In the genomic region with DNA sequence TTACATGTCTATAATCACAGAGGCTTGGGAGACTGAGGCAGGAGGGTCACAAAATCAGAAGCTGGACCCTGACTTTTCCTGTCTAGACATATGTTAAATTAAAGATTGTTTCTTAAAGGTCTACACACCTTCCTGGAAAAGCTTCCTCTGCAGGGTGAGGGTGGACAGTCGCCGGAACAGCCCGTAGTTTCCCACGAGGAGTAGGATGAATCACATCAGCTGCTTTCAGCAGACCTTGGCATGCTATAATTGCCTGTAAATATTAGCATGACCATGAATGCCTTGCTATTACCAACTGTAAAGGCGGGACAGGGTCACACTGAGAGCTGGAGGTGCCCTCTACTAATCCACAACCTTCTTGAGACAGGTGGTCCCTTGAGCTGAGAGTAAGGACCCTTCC, we compare ENCODE assay signal across 12 mouse cellular contexts. TPM values are rescaled to one million over a fixed set of nuclear protein-coding genes. Genes with fewer than 3 reads are reported as not detected.
A peak's percentile ranks its signal among the peaks of the same experiment; 100 is the strongest.
DNase-seq lines count a peak whose midpoint lies in the region; ATAC-seq and TF ChIP-seq lines count a peak whose summit lies in the region.
"Had no signal": no experiment of that assay in that cellular context is flagged by ENCODE, and none has a peak within 500 bp of the region (broad histone marks: within the 10 kb centered on the region; RNA-seq: fewer than 3 reads in every experiment).

No protein-coding gene starts in this region.

- no peaks in the 10 kb centered on the region for H3K9me3 ChIP-seq in forebrain, embryonic 14.5 days (replicated peaks; ENCODE audit: control insufficient read depth, low read length)
- H3K9me3 ChIP-seq in forebrain, postnatal 0 days (ENCODE audit: low read length): no peaks in the 10 kb centered on the region
- no peaks in the 10 kb centered on the region for H3K9me3 ChIP-seq in intestine, embryonic 16.5 days (ENCODE audit: control insufficient read depth, low read length)
- H3K9me3 ChIP-seq in intestine, postnatal 0 days (ENCODE audit: control insufficient read depth): no peaks in the 10 kb centered on the region
- H3K9me3 ChIP-seq in neural tube, embryonic 15.5 days (replicated peaks): no peaks in the 10 kb centered on the region

- in situ Hi-C loops in Patski (cut with MboI; ENCODE audit: low pct_unique_long_range_greater_than_20kb): no loop called here

- TF ChIP-seq CTCF in forebrain, postnatal 0 days (IDR thresholded peaks at IDR 0.05; ENCODE audit: low read depth): no peak
- no peak for TF ChIP-seq CTCF in intestine, postnatal 0 days (IDR thresholded peaks at IDR 0.05; ENCODE audit: low read depth)
- TF ChIP-seq CTCF in Patski (IDR thresholded peaks at IDR 0.05): no peak

- DNase-seq in forebrain, embryonic 14.5 days (ENCODE audit: low spot score): no peak
- DNase-seq in forebrain, postnatal 0 days: no peak
- no peak for DNase-seq in Patski (ENCODE audit: low read depth, low spot score)
- DNase-seq in cerebellum, adult 8-10 months: no peak
- no peak for DNase-seq in urinary bladder, postnatal 25 days (ENCODE audit: low spot score)
- DNase-seq: cerebellum, adult 18-20 months; left cerebral cortex, postnatal 4 days; liver, postnatal 0 days had no signal

- H3K4me2 ChIP-seq in forebrain, embryonic 14.5 days (ENCODE audit: low read length): no peak overlapping the region
- no peak overlapping the region for H3K4me2 ChIP-seq in forebrain, postnatal 0 days (ENCODE audit: low read depth)
- no peak overlapping the region for H3K4me2 ChIP-seq in intestine, embryonic 16.5 days (ENCODE audit: low read depth, low read length)
- H3K4me2 ChIP-seq in intestine, postnatal 0 days (replicated peaks; ENCODE audit: low read depth): no peak overlapping the region
- no peak overlapping the region for H3K4me2 ChIP-seq in neural tube, embryonic 15.5 days

- CTCF ChIA-PET in Patski (lab: Charles Lee): interaction anchor here (1.2 to 2.5 kb wide), 4 partner anchors 9 to 43 kb away, joined by 3 to 9 read pairs (median 4); no protein-coding TSS in a partner anchor

- WGBS in forebrain, embryonic 14.5 days: 84% methylated on average over 5 of the region's 5 CpGs
- 84% methylated on average over 5 of the region's 5 CpGs for WGBS in forebrain, postnatal 0 days
- 71% methylated on average over 5 of the region's 5 CpGs for WGBS in intestine, embryonic 16.5 days
- WGBS in intestine, postnatal 0 days: 54% methylated on average over 5 of the region's 5 CpGs
- WGBS in neural tube, embryonic 15.5 days: 79% methylated on average over 5 of the region's 5 CpGs

- H3K36me3 ChIP-seq in forebrain, embryonic 14.5 days (ENCODE audit: control insufficient read depth, insufficient read depth, low read length): no peaks in the 10 kb centered on the region
- no peaks in the 10 kb centered on the region for H3K36me3 ChIP-seq in forebrain, postnatal 0 days (ENCODE audit: insufficient read depth)
- H3K36me3 ChIP-seq in intestine, embryonic 16.5 days (ENCODE audit: control insufficient read depth, insufficient read depth, low read length): no peaks in the 10 kb centered on the region
- H3K36me3 ChIP-seq in intestine, postnatal 0 days (ENCODE audit: control insufficient read depth, insufficient read depth): no peaks in the 10 kb centered on the region
- no peaks in the 10 kb centered on the region for H3K36me3 ChIP-seq in neural tube, embryonic 15.5 days

- no peak overlapping the region for H3K4me3 ChIP-seq in forebrain, embryonic 14.5 days (ENCODE audit: low read depth, low read length)
- no peak overlapping the region for H3K4me3 ChIP-seq in forebrain, postnatal 0 days (ENCODE audit: low read depth, low read length)
- H3K4me3 ChIP-seq in intestine, embryonic 16.5 days (ENCODE audit: low read length): no peak overlapping the region
- H3K4me3 ChIP-seq in intestine, postnatal 0 days (ENCODE audit: low read depth, low read length): no peak overlapping the region
- no peak overlapping the region for H3K4me3 ChIP-seq in neural tube, embryonic 15.5 days (replicated peaks)

- ATAC-seq in forebrain, embryonic 14.5 days: no peak
- ATAC-seq in forebrain, postnatal 0 days: no peak
- no peak for ATAC-seq in intestine, embryonic 16.5 days
- ATAC-seq in intestine, postnatal 0 days: no peak
- peak; percentile 28 for ATAC-seq in Patski
- no peak for ATAC-seq in neural tube, embryonic 15.5 days (ENCODE audit: low FRiP score)
- ATAC-seq: activated CD4-positive, CD25-positive, alpha-beta regulatory T cell, adult 4 months had no signal

- H3K9ac ChIP-seq in forebrain, embryonic 14.5 days (ENCODE audit: low read length): no peak overlapping the region
- H3K9ac ChIP-seq in forebrain, postnatal 0 days: no peak overlapping the region
- H3K9ac ChIP-seq in intestine, embryonic 16.5 days (ENCODE audit: low read depth, low read length): no peak overlapping the region
- no peak overlapping the region for H3K9ac ChIP-seq in intestine, postnatal 0 days (ENCODE audit: low read depth, low read length)
- H3K9ac ChIP-seq in neural tube, embryonic 15.5 days (replicated peaks): no peak overlapping the region
- H3K9ac ChIP-seq: liver, postnatal 0 days had no signal

- POLR2A ChIA-PET in Patski (lab: Charles Lee): interaction anchor here (0.7 to 3.7 kb wide), 7 partner anchors 27 to 309 kb away, joined by 3 to 19 read pairs (median 4); no protein-coding TSS in a partner anchor

- peak overlapping the region; percentile 97; the same call in 1 of the 2 replicates for H3K27ac ChIP-seq in forebrain, embryonic 14.5 days (ENCODE audit: low read depth, low read length)
- no peak overlapping the region for H3K27ac ChIP-seq in forebrain, postnatal 0 days (ENCODE audit: low read depth, low read length)
- 0 out of 2 replicates have a peak overlapping the region, but pooled peaks have one; percentile 2 for H3K27ac ChIP-seq in intestine, embryonic 16.5 days (ENCODE audit: low read length)
- no peak overlapping the region for H3K27ac ChIP-seq in intestine, postnatal 0 days (ENCODE audit: low read depth, low read length)
- H3K27ac ChIP-seq in neural tube, embryonic 15.5 days (replicated peaks): peak overlapping the region; percentile 94; the same call in 1 of the 2 replicates

- no peaks in the 10 kb centered on the region for H3K27me3 ChIP-seq in forebrain, embryonic 14.5 days (replicated peaks; ENCODE audit: control insufficient read depth, insufficient read depth, low read length)
- H3K27me3 ChIP-seq in forebrain, postnatal 0 days (ENCODE audit: insufficient read depth, low read length): no peaks in the 10 kb centered on the region
- H3K27me3 ChIP-seq in intestine, embryonic 16.5 days (replicated peaks; ENCODE audit: control insufficient read depth, insufficient read depth, low read length): no peaks in the 10 kb centered on the region
- no peaks in the 10 kb centered on the region for H3K27me3 ChIP-seq in intestine, postnatal 0 days (replicated peaks; ENCODE audit: control insufficient read depth, insufficient read depth, low read length)
- no peaks in the 10 kb centered on the region for H3K27me3 ChIP-seq in Patski
- no peaks in the 10 kb centered on the region for H3K27me3 ChIP-seq in neural tube, embryonic 15.5 days (replicated peaks)

- peaks cover 36% of the 10 kb centered on the region for H3K4me1 ChIP-seq in forebrain, embryonic 14.5 days (ENCODE audit: control insufficient read depth, insufficient read depth, low read length)
- peaks cover 39% of the 10 kb centered on the region for H3K4me1 ChIP-seq in forebrain, postnatal 0 days (ENCODE audit: insufficient read depth)
- peaks cover 40% of the 10 kb centered on the region for H3K4me1 ChIP-seq in intestine, embryonic 16.5 days (ENCODE audit: control insufficient read depth, insufficient read depth, low read length)
- H3K4me1 ChIP-seq in intestine, postnatal 0 days (replicated peaks; ENCODE audit: control insufficient read depth, insufficient read depth, low read length): peaks cover 10% of the 10 kb centered on the region; the same call in 1 of the 2 replicates
- peaks cover 44% of the 10 kb centered on the region for H3K4me1 ChIP-seq in neural tube, embryonic 15.5 days

RNA-seq across cellular contexts. Expression of a gene that starts 53.5 kb away (rescaled TPM):
- polyA plus RNA-seq in forebrain, embryonic 14.5 days (2014; fragmentation: Nextera tagmentation; extraction: Ambion mirVana): 7.9 and 8.3 TPM in 2 replicates
- total RNA-seq in forebrain, postnatal 0 days (2014; rRNA removed): 62.3 and 88.6 TPM in 2 replicates
- polyA plus RNA-seq in forebrain, postnatal 0 days (2015; fragmentation: Nextera tagmentation; extraction: Ambion mirVana): 6.8 and 8.4 TPM in 2 replicates
- 11.5 and 11.9 TPM in 2 replicates for polyA plus RNA-seq in intestine, embryonic 16.5 days (2015; fragmentation: Nextera tagmentation; extraction: Ambion mirVana)
- polyA plus RNA-seq in intestine, postnatal 0 days (2015; fragmentation: Nextera tagmentation; extraction: Ambion mirVana): 13.3 and 14.9 TPM in 2 replicates
- polyA plus RNA-seq in Patski (2021): 61.2 TPM
- polyA plus RNA-seq in neural tube, embryonic 15.5 days (2015; fragmentation: Nextera tagmentation; extraction: Ambion mirVana): 9.8 and 10.4 TPM in 2 replicates

Comparison
In these comparisons a context has a peak if more than half of its experiments do, and no peak if none do; other contexts are left out.
1. H3K27ac ChIP-seq: peak in forebrain, embryonic 14.5 days (single experiment), intestine, embryonic 16.5 days (single experiment) and neural tube, embryonic 15.5 days (single experiment); none in forebrain, postnatal 0 days (single experiment) and intestine, postnatal 0 days (single experiment).